Mouse (Mus musculus): ENCODE data around the gene Ccl17. TPM values are rescaled to one million over a fixed set of nuclear protein-coding genes. Genes with fewer than 3 reads are reported as not detected.
"Not testable (repeated sequence)": the region's sequence is repeated elsewhere in the genome, so short reads cannot be mapped to it uniquely, and the experiment has no call there.

Ccl17 gene
- total RNA-seq, 1 experiment: 5.1 TPM

DNA sequence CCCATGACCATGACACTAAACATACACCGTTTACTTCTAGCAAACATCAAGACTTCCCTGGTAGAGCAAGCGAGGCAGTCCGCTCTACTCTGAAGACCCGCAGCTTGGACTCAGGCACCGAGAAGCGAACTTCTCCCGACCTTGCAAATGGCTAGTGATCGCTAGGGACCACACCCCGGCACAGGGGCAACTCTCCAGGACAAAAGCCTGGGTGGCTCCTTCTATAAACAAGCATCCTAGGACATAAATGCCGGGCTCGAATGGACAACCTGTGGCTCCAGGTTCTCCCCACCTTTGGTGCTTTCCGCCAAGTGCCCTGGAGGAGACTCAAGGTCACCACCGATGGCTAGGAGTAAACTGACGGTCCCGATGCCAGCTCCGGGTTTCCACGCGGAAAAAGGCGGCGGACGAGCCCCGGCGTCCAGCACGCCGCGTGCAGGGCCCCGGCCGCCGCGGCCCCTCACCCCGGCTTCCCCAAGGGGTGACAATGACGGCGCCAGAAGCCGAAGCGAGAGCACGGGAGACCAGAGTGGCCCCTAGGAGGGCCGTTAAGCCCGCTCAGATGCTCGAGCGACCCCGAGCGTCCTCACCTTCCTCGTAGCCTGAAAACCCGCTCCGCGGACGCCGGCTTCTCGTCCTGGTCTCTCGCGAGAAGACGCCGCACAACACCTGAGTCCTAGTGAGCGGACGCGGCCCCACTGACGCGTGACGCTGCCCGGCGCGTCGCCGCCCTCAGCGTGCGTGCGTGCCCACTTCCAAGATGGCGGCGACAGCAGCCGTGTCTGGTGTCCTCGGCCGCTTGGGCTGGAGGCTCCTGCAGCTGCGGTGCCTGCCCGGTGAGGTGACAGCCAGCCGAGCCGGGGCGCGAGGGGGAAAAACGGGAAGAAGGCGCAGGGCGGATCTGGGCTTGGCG lies 27.7 kb downstream of the Ccl17 start, which contains the start of the genes Coq9 and Ciapin1:
Coq9 (plus strand) TSS at position 660 of the 913 bp plus-strand sequence.
Ciapin1 (minus strand) TSS at position 697 of the 913 bp plus-strand sequence.
- peaks cover 3% of the 10 kb centered on the region; the same call in 1 of the 2 replicates for H3K36me3 ChIP-seq (ENCODE audit: control insufficient read depth, insufficient read depth, low read length, poor library complexity, severe bottlenecking)
- H3K27ac ChIP-seq (ENCODE audit: insufficient read depth, low read depth, low read length, poor library complexity, severe bottlenecking): peak within 1 kb of the TSS; percentile 52
- peaks cover 2 to 6% of the 10 kb centered on the region in 2 experiments; a peak in 1 of 4 replicates for H3K4me1 ChIP-seq (ENCODE audit: control insufficient read depth in 2 of 2, insufficient read depth in 2 of 2, low read length in 2 of 2, poor library complexity in 1 of 2)
- in situ Hi-C loops (cut with MboI; ENCODE audit: low sequenced_read_pairs in 2 of 2, unreplicated experiment in 2 of 2): no loop called here
- DNase-seq (ENCODE audit: low read depth, low spot score): peak; percentile 89
- TF ChIP-seq ZNF384 (IDR thresholded peaks at IDR 0.05; ENCODE audit: low read depth, low read length): no peak
- TF ChIP-seq MAFK (IDR thresholded peaks at IDR 0.05; ENCODE audit: insufficient read depth, low read depth, low read length): no peak
- peak; percentile 98 for TF ChIP-seq CHD2 (IDR thresholded peaks at IDR 0.05; ENCODE audit: low read depth, low read length)
- TF ChIP-seq ZC3H11A (IDR thresholded peaks at IDR 0.05; ENCODE audit: borderline replicate concordance, low read depth, low read length): no peak
- peak; percentile 88 for TF ChIP-seq HCFC1 (IDR thresholded peaks at IDR 0.05; ENCODE audit: borderline replicate concordance, insufficient read depth, low read length)
- peak within 1 kb of the TSS; percentile 98 for H3K9ac ChIP-seq (ENCODE audit: insufficient read depth, low read depth, low read length, poor library complexity, severe bottlenecking)
- H3K9me3 ChIP-seq (ENCODE audit: control insufficient read depth, insufficient read depth, low read depth, low read length): no peaks in the 10 kb centered on the region
- H3K4me3 ChIP-seq (ENCODE audit: insufficient read depth in 1 of 2, low read depth in 1 of 2, low read length in 2 of 2, poor library complexity in 1 of 2, severe bottlenecking in 1 of 2): peak within 1 kb of the TSS; percentile 81 to 95

GRCm38 (mm10) chr8:94838600-94838999 lies 28.3 kb downstream of the Ccl17 start:
- Histone ChIP-seq H3K36me3 (ENCODE audit: control insufficient read depth, insufficient read depth, low read length, poor library complexity, severe bottlenecking) (peaks cover 3% of the 10 kb centered on the region; the same call in 1 of the 2 replicates), H3K27ac (ENCODE audit: insufficient read depth, low read depth, low read length, poor library complexity, severe bottlenecking) (no peak overlapping the region), H3K9me3 (ENCODE audit: control insufficient read depth, insufficient read depth, low read depth, low read length) (no peaks in the 10 kb centered on the region), H3K9ac (ENCODE audit: insufficient read depth, low read depth, low read length, poor library complexity, severe bottlenecking) (peak overlapping the region; percentile 98), H3K4me1 (ENCODE audit: control insufficient read depth in 2 of 2, insufficient read depth in 2 of 2, low read length in 2 of 2, poor library complexity in 1 of 2) (peaks cover 2 to 4% of the 10 kb centered on the region in 2 experiments; a peak in 1 of 4 replicates), H3K4me3 (ENCODE audit: insufficient read depth in 1 of 2, low read depth in 1 of 2, low read length in 2 of 2, poor library complexity in 1 of 2, severe bottlenecking in 1 of 2) (peak overlapping the region; percentile 81 to 95)
- no peak for DNase-seq (ENCODE audit: low read depth, low spot score)
- in situ Hi-C loops (cut with MboI; ENCODE audit: low sequenced_read_pairs in 2 of 2, unreplicated experiment in 2 of 2): no loop called here
- TF ChIP-seq HCFC1 (IDR thresholded peaks at IDR 0.05; ENCODE audit: borderline replicate concordance, insufficient read depth, low read length): no peak
- TF ChIP-seq MAFK (IDR thresholded peaks at IDR 0.05; ENCODE audit: insufficient read depth, low read depth, low read length): no peak

- no peak overlapping the region for H3K4me3 ChIP-seq (ENCODE audit: insufficient read depth in 1 of 2, low read depth in 1 of 2, low read length in 2 of 2, poor library complexity in 1 of 2, severe bottlenecking in 1 of 2)
- 0 out of 4 replicates have a peak, but pooled peaks cover 0 to 4% of the 10 kb centered on the region in 2 experiments for H3K4me1 ChIP-seq (ENCODE audit: control insufficient read depth in 2 of 2, insufficient read depth in 2 of 2, low read length in 2 of 2, poor library complexity in 1 of 2)
- in situ Hi-C loops (cut with MboI; ENCODE audit: low sequenced_read_pairs in 2 of 2, unreplicated experiment in 2 of 2): no loop called here
- no peaks in the 10 kb centered on the region for H3K9me3 ChIP-seq (ENCODE audit: control insufficient read depth, insufficient read depth, low read depth, low read length)
- no peak for DNase-seq (ENCODE audit: low read depth, low spot score)
- no peak overlapping the region for H3K27ac ChIP-seq (ENCODE audit: insufficient read depth, low read depth, low read length, poor library complexity, severe bottlenecking)
- no peak overlapping the region for H3K9ac ChIP-seq (ENCODE audit: insufficient read depth, low read depth, low read length, poor library complexity, severe bottlenecking)
- no peak for TF ChIP-seq MAFK (IDR thresholded peaks at IDR 0.05; ENCODE audit: insufficient read depth, low read depth, low read length)
- TF ChIP-seq ZNF384 (IDR thresholded peaks at IDR 0.05; ENCODE audit: low read depth, low read length): no peak
- no peak for TF ChIP-seq CHD2 (IDR thresholded peaks at IDR 0.05; ENCODE audit: low read depth, low read length)
- TF ChIP-seq ZC3H11A (IDR thresholded peaks at IDR 0.05; ENCODE audit: borderline replicate concordance, low read depth, low read length): no peak
- no peak for TF ChIP-seq HCFC1 (IDR thresholded peaks at IDR 0.05; ENCODE audit: borderline replicate concordance, insufficient read depth, low read length)
- peaks cover 10% of the 10 kb centered on the region; the same call in 1 of the 2 replicates for H3K36me3 ChIP-seq (ENCODE audit: control insufficient read depth, insufficient read depth, low read length, poor library complexity, severe bottlenecking)
These were observed 30.9 kb downstream of the Ccl17 start for GRCm38 (mm10) chr8:94841183-94841582.

- no peak for DNase-seq (ENCODE audit: low read depth, low spot score)
- in situ Hi-C loops (cut with MboI; ENCODE audit: low sequenced_read_pairs in 2 of 2, unreplicated experiment in 2 of 2): no loop called here
- Histone ChIP-seq H3K36me3 (ENCODE audit: control insufficient read depth, insufficient read depth, low read length, poor library complexity, severe bottlenecking) (peaks cover 30% of the 10 kb centered on the region), H3K9ac (ENCODE audit: insufficient read depth, low read depth, low read length, poor library complexity, severe bottlenecking) (no peak overlapping the region), H3K4me1 (ENCODE audit: control insufficient read depth in 2 of 2, insufficient read depth in 2 of 2, low read length in 2 of 2, poor library complexity in 1 of 2) (no peaks in the 10 kb centered on the region), H3K4me3 (ENCODE audit: insufficient read depth in 1 of 2, low read depth in 1 of 2, low read length in 2 of 2, poor library complexity in 1 of 2, severe bottlenecking in 1 of 2) (no peak overlapping the region), H3K27ac (ENCODE audit: insufficient read depth, low read depth, low read length, poor library complexity, severe bottlenecking) (no peak overlapping the region), H3K9me3 (ENCODE audit: control insufficient read depth, insufficient read depth, low read depth, low read length) (no peaks in the 10 kb centered on the region)
- no peak for TF ChIP-seq ZNF384 (IDR thresholded peaks at IDR 0.05; ENCODE audit: low read depth, low read length)
- TF ChIP-seq MAFK (IDR thresholded peaks at IDR 0.05; ENCODE audit: insufficient read depth, low read depth, low read length): no peak
- no peak for TF ChIP-seq HCFC1 (IDR thresholded peaks at IDR 0.05; ENCODE audit: borderline replicate concordance, insufficient read depth, low read length)
- TF ChIP-seq ZC3H11A (IDR thresholded peaks at IDR 0.05; ENCODE audit: borderline replicate concordance, low read depth, low read length): no peak
- no peak for TF ChIP-seq CHD2 (IDR thresholded peaks at IDR 0.05; ENCODE audit: low read depth, low read length)
These were observed 39.8 kb downstream of the Ccl17 start for GRCm38 (mm10) chr8:94850049-94850448.

- H3K4me1 ChIP-seq (ENCODE audit: control insufficient read depth in 2 of 2, insufficient read depth in 2 of 2, low read length in 2 of 2, poor library complexity in 1 of 2); DNase-seq (ENCODE audit: low read depth, low spot score); H3K27ac ChIP-seq (ENCODE audit: insufficient read depth, low read depth, low read length, poor library complexity, severe bottlenecking); H3K9me3 ChIP-seq (ENCODE audit: control insufficient read depth, insufficient read depth, low read depth, low read length); H3K4me3 ChIP-seq (ENCODE audit: insufficient read depth in 1 of 2, low read depth in 1 of 2, low read length in 2 of 2, poor library complexity in 1 of 2, severe bottlenecking in 1 of 2); in situ Hi-C loops (cut with MboI; ENCODE audit: low sequenced_read_pairs in 2 of 2, unreplicated experiment in 2 of 2); H3K9ac ChIP-seq (ENCODE audit: insufficient read depth, low read depth, low read length, poor library complexity, severe bottlenecking): not testable (repeated sequence)
- H3K36me3 ChIP-seq (ENCODE audit: control insufficient read depth, insufficient read depth, low read length, poor library complexity, severe bottlenecking): peaks cover 27% of the 10 kb centered on the region
These were observed 44.5 kb downstream of the Ccl17 start for GRCm38 (mm10) chr8:94854761-94855160.
